Mouse (Mus musculus): Measurements from ENCODE around the gene Ppfia1.
A peak's percentile ranks its signal among the peaks of the same experiment; 100 is the strongest.

The Ppfia1 gene

GRCm38 (mm10) chr7:144553237-144554122, at the start of gene Ppfia1:
Gene Ppfia1, minus strand, starts transcription at chr7:144553729.
- peak; percentile 95 for DNase-seq (ENCODE audit: low spot score)

GRCm38 (mm10) chr7:144600333-144600900, 46.9 kb upstream of the Ppfia1 start:
- DNase-seq (ENCODE audit: low spot score): no peak

- DNase-seq (ENCODE audit: low spot score): no peak
Measured at GRCm38 (mm10) chr7:144589508-144589907, 36.0 kb upstream of the Ppfia1 start.

- peak; percentile 22 for DNase-seq (ENCODE audit: low spot score)
Measured at GRCm38 (mm10) chr7:144587291-144587690, 33.8 kb upstream of the Ppfia1 start.

- DNase-seq (ENCODE audit: low spot score): peak; percentile 50
Measured at GRCm38 (mm10) chr7:144585648-144586047, 32.1 kb upstream of the Ppfia1 start.

GRCm38 (mm10) chr7:144583619-144584018, 30.1 kb upstream of the Ppfia1 start:
- peak; percentile 45 for DNase-seq (ENCODE audit: low spot score)

GRCm38 (mm10) chr7:144582284-144582980, 28.9 kb upstream of the Ppfia1 start, which contains the start of gene Fadd:
Gene Fadd, minus strand, starts transcription at chr7:144582463.
- DNase-seq (ENCODE audit: low spot score): peak; percentile 93

GRCm38 (mm10) chr7:144581559-144582283, 28.2 kb upstream of the Ppfia1 start:
- DNase-seq (ENCODE audit: low spot score): peak; percentile 95

- no peak for DNase-seq (ENCODE audit: low spot score)
Measured at GRCm38 (mm10) chr7:144577876-144578275, 24.3 kb upstream of the Ppfia1 start.

- no peak for DNase-seq (ENCODE audit: low spot score)
Measured at GRCm38 (mm10) chr7:144572234-144572633, 18.7 kb upstream of the Ppfia1 start.

- DNase-seq (ENCODE audit: low spot score): no peak
Measured at GRCm38 (mm10) chr7:144571598-144571997, 18.1 kb upstream of the Ppfia1 start.

GRCm38 (mm10) chr7:144569428-144569827, 15.9 kb upstream of the Ppfia1 start:
- no peak for DNase-seq (ENCODE audit: low spot score)

GRCm38 (mm10) chr7:144568091-144568490, 14.6 kb upstream of the Ppfia1 start:
- no peak for DNase-seq (ENCODE audit: low spot score)

GRCm38 (mm10) chr7:144566921-144567682, 13.6 kb upstream of the Ppfia1 start:
- DNase-seq (ENCODE audit: low spot score): no peak

GRCm38 (mm10) chr7:144563456-144564155, 10.1 kb upstream of the Ppfia1 start:
- DNase-seq (ENCODE audit: low spot score): no peak

- DNase-seq (ENCODE audit: low spot score): peak; percentile 62
Measured at GRCm38 (mm10) chr7:144562016-144562415, 8.5 kb upstream of the Ppfia1 start.

GRCm38 (mm10) chr7:144560594-144560993, 7.1 kb upstream of the Ppfia1 start:
- DNase-seq (ENCODE audit: low spot score): no peak

- DNase-seq (ENCODE audit: low spot score): no peak
Measured at GRCm38 (mm10) chr7:144558552-144558951, 5.0 kb upstream of the Ppfia1 start.

- DNase-seq (ENCODE audit: low spot score): no peak
Measured at GRCm38 (mm10) chr7:144554123-144554472, 569 bp upstream of the Ppfia1 start.

GRCm38 (mm10) chr7:144552274-144552673, 1.3 kb downstream of the Ppfia1 start:
- no peak for DNase-seq (ENCODE audit: low spot score)

- no peak for DNase-seq (ENCODE audit: low spot score)
Measured at GRCm38 (mm10) chr7:144550811-144551210, 2.7 kb downstream of the Ppfia1 start.
